Mouse (Mus musculus): ENCODE data around the gene Jhy.

Jhy gene

GRCm38 (mm10) chr9:40963586-40964417 lies at the start of gene Jhy:
Gene Jhy (minus strand): TSS chr9:40964118.
- in situ Hi-C loops (cut with MseI, MboI): no loop called here

GRCm38 (mm10) chr9:41012456-41012855 lies 48.5 kb upstream of the Jhy start:
- in situ Hi-C loops (cut with MseI, MboI): no loop called here

- in situ Hi-C loops (cut with MseI, MboI): no loop called here
Measured at GRCm38 (mm10) chr9:41011512-41012436, 47.9 kb upstream of the Jhy start.

GRCm38 (mm10) chr9:41007785-41008184 lies 43.9 kb upstream of the Jhy start:
- in situ Hi-C loops (cut with MseI, MboI): no loop called here

GRCm38 (mm10) chr9:41004415-41004814 lies 40.5 kb upstream of the Jhy start, which contains the start of gene Crtam:
Gene Crtam (minus strand): TSS chr9:41004628.
- in situ Hi-C loops (cut with MseI, MboI): no loop called here

GRCm38 (mm10) chr9:40997116-40997779 lies 33.3 kb upstream of the Jhy start:
- in situ Hi-C loops (cut with MseI, MboI): no loop called here

GRCm38 (mm10) chr9:40994075-40994474 lies 30.2 kb upstream of the Jhy start:
- in situ Hi-C loops (cut with MseI, MboI): no loop called here

- in situ Hi-C loops (cut with MseI, MboI): no loop called here
Measured at GRCm38 (mm10) chr9:40991511-40991910, 27.6 kb upstream of the Jhy start.

- in situ Hi-C loops (cut with MseI, MboI): no loop called here
Measured at GRCm38 (mm10) chr9:40989940-40990588, 26.1 kb upstream of the Jhy start.

- in situ Hi-C loops (cut with MseI, MboI): loop anchor here (5.0 kb wide), 1 partner anchor 152 kb away; no protein-coding TSS in a partner anchor
Measured at GRCm38 (mm10) chr9:40984313-40984712, 20.4 kb upstream of the Jhy start.

GRCm38 (mm10) chr9:40983758-40984157 lies 19.8 kb upstream of the Jhy start:
- in situ Hi-C loops (cut with MseI, MboI): loop anchor here (5.0 kb wide), 1 partner anchor 151 kb away; no protein-coding TSS in a partner anchor

GRCm38 (mm10) chr9:40982480-40982879 lies 18.6 kb upstream of the Jhy start:
- in situ Hi-C loops (cut with MseI, MboI): loop anchor here (5.0 kb wide), 1 partner anchor 150 kb away; no protein-coding TSS in a partner anchor

- in situ Hi-C loops (cut with MseI, MboI): no loop called here
Measured at GRCm38 (mm10) chr9:40974042-40974801, 10.3 kb upstream of the Jhy start.

GRCm38 (mm10) chr9:40964418-40964714 lies 448 bp upstream of the Jhy start:
- in situ Hi-C loops (cut with MseI, MboI): no loop called here

- in situ Hi-C loops (cut with MseI, MboI): no loop called here
Measured at GRCm38 (mm10) chr9:40961401-40961800, 2.5 kb downstream of the Jhy start.

- in situ Hi-C loops (cut with MseI, MboI): no loop called here
Measured at GRCm38 (mm10) chr9:40949039-40949615, 14.8 kb downstream of the Jhy start.

GRCm38 (mm10) chr9:40948473-40948872 lies 15.4 kb downstream of the Jhy start:
- in situ Hi-C loops (cut with MseI, MboI): no loop called here

- in situ Hi-C loops (cut with MseI, MboI): no loop called here
Measured at GRCm38 (mm10) chr9:40947131-40947530, 16.8 kb downstream of the Jhy start.

GRCm38 (mm10) chr9:40937425-40937824 lies 26.5 kb downstream of the Jhy start:
- in situ Hi-C loops (cut with MseI, MboI): no loop called here

- in situ Hi-C loops (cut with MseI, MboI): no loop called here
Measured at GRCm38 (mm10) chr9:40933323-40933722, 30.6 kb downstream of the Jhy start.

Measured in mouse trophoblast stem cell (cell line).